Mouse (Mus musculus): Measurements from ENCODE around the gene Brd3os. TPM values are rescaled to one million over a fixed set of nuclear protein-coding genes. Genes with fewer than 3 reads are reported as not detected.

Gene Brd3os
- total RNA-seq, 2 experiments from 2014 or later: 27.9 to 28.5 TPM

- DNase-seq (ENCODE audit: low spot score in 2 of 2): no peak
- intact Hi-C loops (cut with DNase I): no loop called here
These were observed 44.6 kb downstream of the Brd3os start for GRCm38 (mm10) chr2:27486725-27487124.

GRCm38 (mm10) chr2:27487336-27488049 is 45.4 kb downstream of the Brd3os start:
- intact Hi-C loops (cut with DNase I): no loop called here
- DNase-seq (ENCODE audit: low spot score in 2 of 2): no peak

GRCm38 (mm10) chr2:27488362-27488761 is 46.2 kb downstream of the Brd3os start:
- intact Hi-C loops (cut with DNase I): no loop called here
- no peak for DNase-seq (ENCODE audit: low spot score in 2 of 2)

GRCm38 (mm10) chr2:27490939-27491338 is 48.8 kb downstream of the Brd3os start:
- intact Hi-C loops (cut with DNase I): no loop called here
- no peak for DNase-seq (ENCODE audit: low spot score in 2 of 2)

Small RNAs within 50 kb of the gene (microRNA-seq; reads per million reads assigned to microRNA genes)
- gene Gm24049 (0 reads per million in 2 experiments), gene Mir7578 (0 reads per million in 2 experiments)

Other genes starting within 250 kb of the Brd3os start
- gene Sardh, start 194.0 kb upstream of the Brd3os start, total RNA-seq (2021): 10 to 100 TPM; 11.1 to 12.9 TPM
- 10 to 100 TPM; 15.9 to 18.9 TPM for gene Vav2, start 15.3 kb upstream of the Brd3os start, total RNA-seq (2021)
- gene Brd3, start 65.3 kb downstream of the Brd3os start, total RNA-seq (2021): 10 to 100 TPM; 61.3 to 64.0 TPM
- gene Wdr5, start 72.8 kb downstream of the Brd3os start, total RNA-seq (2021): 10 to 100 TPM; 34.9 to 37.3 TPM
- 10 to 100 TPM; 15.6 to 16.2 TPM for gene Rxra, start 234.1 kb downstream of the Brd3os start, total RNA-seq (2021)

All from left cerebral cortex, postnatal 14 days (tissue).